Mouse (Mus musculus) G1E (cell line): Measurements from ENCODE around the gene Aars.

Experiments used
- GATA1 ChIP-seq: IDR thresholded peaks from 2 replicates; pipeline ENCODE4 v1.6.1; 2012; ENCODE audit warnings: borderline replicate concordance, low read length, inconsistent platforms, mixed read lengths
- TAL1 ChIP-seq: conservative IDR thresholded peaks from 2 replicates; pipeline ENCODE4 v1.6.1; 2012; ENCODE audit warnings: low read depth, low read length, inconsistent platforms, mixed read lengths

DNA sequence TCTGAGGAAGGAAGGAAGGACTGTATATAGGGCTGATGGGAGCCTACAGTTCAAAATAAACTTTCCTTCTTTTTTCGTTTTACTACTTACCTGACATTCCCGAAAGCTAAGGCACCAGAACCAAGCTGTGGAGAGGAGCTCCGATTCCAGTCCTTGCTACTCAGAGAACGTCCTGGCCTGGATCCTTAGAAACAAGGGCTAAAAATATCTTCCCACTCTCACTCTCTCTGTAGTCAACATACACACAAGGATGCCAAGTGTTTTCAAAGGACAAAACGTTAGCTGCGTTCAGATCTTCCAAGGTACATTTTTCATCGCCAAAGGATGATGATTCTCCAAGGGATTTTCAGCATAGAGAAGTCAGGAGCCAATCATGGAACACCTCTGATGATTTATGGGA is 58.8 kb downstream of the Aars start:
- TF ChIP-seq TAL1 (no peak), GATA1 (no peak)
